Mouse (Mus musculus): ENCODE data around the gene Dand5.

DNA sequence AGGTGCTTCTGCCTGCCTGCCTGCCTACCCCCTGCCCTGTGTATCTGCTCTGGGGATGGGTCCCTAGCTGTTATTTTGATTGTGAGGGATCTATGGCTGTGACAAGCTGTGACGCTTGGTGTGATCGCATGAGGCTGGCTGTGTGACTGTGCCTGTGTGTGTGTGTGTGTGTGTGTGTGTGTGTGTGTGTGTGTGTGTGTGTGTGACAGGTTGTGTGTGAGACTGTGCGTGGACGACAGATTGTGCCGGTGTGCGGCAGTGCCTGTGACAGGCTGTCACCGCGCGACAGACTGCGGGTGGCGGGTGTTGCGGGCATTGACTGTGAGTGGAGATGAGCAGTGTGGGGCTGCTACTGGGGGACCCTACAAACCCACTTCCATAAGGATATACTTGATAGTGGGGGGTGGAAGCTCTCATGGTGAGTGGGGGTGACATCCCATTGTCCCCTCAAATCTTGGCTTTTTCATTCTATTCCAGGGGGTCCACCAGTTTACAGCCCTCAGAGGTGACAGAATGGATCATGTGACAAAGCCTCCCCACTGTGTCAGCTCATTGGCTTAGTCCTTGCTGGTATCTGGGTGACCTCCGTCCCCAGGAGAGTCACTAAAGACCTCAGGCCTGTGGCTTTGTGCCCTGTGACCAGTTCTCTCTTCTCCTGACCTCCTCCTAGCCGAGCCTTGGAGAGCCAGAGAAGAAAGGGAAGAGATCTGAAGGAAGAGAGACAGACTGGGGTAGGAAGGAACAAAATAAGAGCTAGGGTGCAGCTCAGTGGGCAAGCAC, 34.9 kb downstream of the Dand5 start:
- TF ChIP-seq CTCF (IDR thresholded peaks at IDR 0.05; ENCODE audit: low read depth) = no peak
- TF ChIP-seq EP300 (IDR thresholded peaks at IDR 0.05; ENCODE audit: low read depth) = no peak
